Mouse (Mus musculus): ENCODE measurements around the gene Ar. TPM values are rescaled to one million over a fixed set of nuclear protein-coding genes. Genes with fewer than 3 reads are reported as not detected.

The Ar gene
- polyA plus RNA-seq, 1 experiment from 2014 or later = 0.14 TPM

GRCm38 (mm10) chrX:98271361-98271760 lies 122.8 kb downstream of the Ar start:
- Histone ChIP-seq H3K9ac (no peak overlapping the region), H3K27me3 (replicated peaks) (no peaks in the 10 kb centered on the region), H3K36me3 (no peaks in the 10 kb centered on the region), H3K4me2 (replicated peaks) (no peak overlapping the region), H3K27ac (no peak overlapping the region), H3K9me3 (no peaks in the 10 kb centered on the region), H3K4me1 (no peaks in the 10 kb centered on the region), H3K4me3 (no peak overlapping the region)
- ATAC-seq (ENCODE audit: low FRiP score, low read depth) = no peak

- 74% methylated on average over 1 of the region's 1 CpGs for WGBS
- Histone ChIP-seq H3K27me3 (replicated peaks) (no peaks in the 10 kb centered on the region), H3K9ac (no peak overlapping the region), H3K4me2 (replicated peaks) (no peak overlapping the region), H3K27ac (no peak overlapping the region), H3K9me3 (no peaks in the 10 kb centered on the region), H3K4me1 (no peaks in the 10 kb centered on the region), H3K36me3 (no peaks in the 10 kb centered on the region), H3K4me3 (no peak overlapping the region)
- no peak for ATAC-seq (ENCODE audit: low FRiP score, low read depth)
Observed at GRCm38 (mm10) chrX:98291763-98292162, 143.2 kb downstream of the Ar start.

GRCm38 (mm10) chrX:98300685-98301084 lies 152.1 kb downstream of the Ar start:
- no peak overlapping the region for H3K4me3 ChIP-seq
- H3K9ac ChIP-seq = no peak overlapping the region
- no peaks in the 10 kb centered on the region for H3K9me3 ChIP-seq
- H3K27ac ChIP-seq = no peak overlapping the region
- no peaks in the 10 kb centered on the region for H3K4me1 ChIP-seq
- no peaks in the 10 kb centered on the region for H3K27me3 ChIP-seq (replicated peaks)
- WGBS = 46% methylated on average over 4 of the region's 4 CpGs
- no peaks in the 10 kb centered on the region for H3K36me3 ChIP-seq
- H3K4me2 ChIP-seq (replicated peaks) = no peak overlapping the region
- ATAC-seq (ENCODE audit: low FRiP score, low read depth) = peak; percentile 48; the same call in 1 of the 2 replicates

GRCm38 (mm10) chrX:98301924-98302323 lies 153.4 kb downstream of the Ar start:
- Histone ChIP-seq H3K4me3 (no peak overlapping the region), H3K36me3 (no peaks in the 10 kb centered on the region), H3K4me1 (no peaks in the 10 kb centered on the region), H3K27ac (no peak overlapping the region), H3K9ac (no peak overlapping the region), H3K9me3 (no peaks in the 10 kb centered on the region), H3K4me2 (replicated peaks) (no peak overlapping the region), H3K27me3 (replicated peaks) (no peaks in the 10 kb centered on the region)
- 73% methylated on average over 2 of the region's 2 CpGs for WGBS
- ATAC-seq (ENCODE audit: low FRiP score, low read depth) = no peak

- WGBS = 90% methylated on average over 3 of the region's 3 CpGs
Observed at GRCm38 (mm10) chrX:98315961-98316360, 167.4 kb downstream of the Ar start.

GRCm38 (mm10) chrX:98317483-98317882 lies 168.9 kb downstream of the Ar start:
- no peak overlapping the region for H3K9ac ChIP-seq
- ATAC-seq (ENCODE audit: low FRiP score, low read depth) = no peak
- no peaks in the 10 kb centered on the region for H3K27me3 ChIP-seq (replicated peaks)
- no peaks in the 10 kb centered on the region for H3K9me3 ChIP-seq
- no peaks in the 10 kb centered on the region for H3K36me3 ChIP-seq
- no peak overlapping the region for H3K4me2 ChIP-seq (replicated peaks)
- no peak overlapping the region for H3K27ac ChIP-seq
- H3K4me3 ChIP-seq = no peak overlapping the region
- H3K4me1 ChIP-seq = no peaks in the 10 kb centered on the region

More at GRCm38 (mm10) chrX:98315961-98316360, 167.4 kb downstream of the Ar start:
- Histone ChIP-seq H3K4me3 (no peak overlapping the region), H3K36me3 (no peaks in the 10 kb centered on the region), H3K9ac (no peak overlapping the region), H3K4me2 (replicated peaks) (no peak overlapping the region), H3K9me3 (no peaks in the 10 kb centered on the region), H3K4me1 (no peaks in the 10 kb centered on the region), H3K27ac (no peak overlapping the region), H3K27me3 (replicated peaks) (no peaks in the 10 kb centered on the region)
- ATAC-seq (ENCODE audit: low FRiP score, low read depth) = no peak

GRCm38 (mm10) chrX:98323105-98323504 lies 174.5 kb downstream of the Ar start:
- Histone ChIP-seq H3K9ac (no peak overlapping the region), H3K4me1 (no peaks in the 10 kb centered on the region), H3K36me3 (no peaks in the 10 kb centered on the region), H3K9me3 (no peaks in the 10 kb centered on the region), H3K4me2 (replicated peaks) (no peak overlapping the region), H3K27me3 (replicated peaks) (no peaks in the 10 kb centered on the region), H3K4me3 (no peak overlapping the region), H3K27ac (no peak overlapping the region)
- ATAC-seq (ENCODE audit: low FRiP score, low read depth) = no peak
- 82% methylated on average over 2 of the region's 2 CpGs for WGBS

- no peak for ATAC-seq (ENCODE audit: low FRiP score, low read depth)
- H3K27me3 ChIP-seq (replicated peaks) = no peaks in the 10 kb centered on the region
Observed at GRCm38 (mm10) chrX:98347481-98347880, 198.9 kb downstream of the Ar start.

GRCm38 (mm10) chrX:98348036-98348435 lies 199.5 kb downstream of the Ar start:
- no peak overlapping the region for H3K4me3 ChIP-seq
- no peaks in the 10 kb centered on the region for H3K36me3 ChIP-seq
- H3K4me1 ChIP-seq = no peaks in the 10 kb centered on the region
- no peaks in the 10 kb centered on the region for H3K9me3 ChIP-seq
- H3K27ac ChIP-seq = no peak overlapping the region
- no peak overlapping the region for H3K9ac ChIP-seq
- H3K27me3 ChIP-seq (replicated peaks) = no peaks in the 10 kb centered on the region
- H3K4me2 ChIP-seq (replicated peaks) = no peak overlapping the region
- WGBS = 39% methylated on average over 4 of the region's 4 CpGs
- no peak for ATAC-seq (ENCODE audit: low FRiP score, low read depth)

More at GRCm38 (mm10) chrX:98347481-98347880, 198.9 kb downstream of the Ar start:
- Histone ChIP-seq H3K36me3 (no peaks in the 10 kb centered on the region), H3K9ac (no peak overlapping the region), H3K9me3 (no peaks in the 10 kb centered on the region), H3K27ac (no peak overlapping the region), H3K4me2 (replicated peaks) (no peak overlapping the region), H3K4me3 (no peak overlapping the region), H3K4me1 (no peaks in the 10 kb centered on the region)
- WGBS = 52% methylated on average over 1 of the region's 1 CpGs

Data from neural tube, embryonic 12.5 days (tissue).